8 mouse cellular contexts compared by ENCODE assay signal in genomic region chr1:130716218-130716512, GRCm38 (mm10). TPM values are rescaled to one million over a fixed set of nuclear protein-coding genes. Genes with fewer than 3 reads are reported as not detected.
A peak's percentile ranks its signal among the peaks of the same experiment; 100 is the strongest.
DNase-seq lines count a peak whose midpoint lies in the region; ATAC-seq lines count a peak whose summit lies in the region.

No protein-coding gene starts in this region.

- H3K9me3 ChIP-seq in neural tube, embryonic 11.5 days (ENCODE audit: control insufficient read depth, low read length) = no peaks in the 10 kb centered on the region
- H3K9me3 ChIP-seq in forebrain, embryonic 11.5 days (ENCODE audit: control insufficient read depth, low read length) = no peaks in the 10 kb centered on the region
- H3K9me3 ChIP-seq in liver, embryonic 11.5 days (ENCODE audit: control insufficient read depth, low read length) = no peaks in the 10 kb centered on the region
- H3K9me3 ChIP-seq in stomach, embryonic 14.5 days (ENCODE audit: control insufficient read depth, low read depth, low read length) = no peaks in the 10 kb centered on the region

- 0% methylated on average over 3 of the region's 3 CpGs for WGBS in neural tube, embryonic 11.5 days
- 0% methylated on average over 3 of the region's 3 CpGs for WGBS in forebrain, embryonic 11.5 days
- WGBS in liver, embryonic 11.5 days = 0% methylated on average over 3 of the region's 3 CpGs
- WGBS in stomach, embryonic 14.5 days = 0% methylated on average over 3 of the region's 3 CpGs

- H3K4me1 ChIP-seq in neural tube, embryonic 11.5 days (ENCODE audit: control insufficient read depth, insufficient read depth, low read length) = peaks cover 5% of the 10 kb centered on the region
- peaks cover 3% of the 10 kb centered on the region; the same call in 1 of the 2 replicates for H3K4me1 ChIP-seq in forebrain, embryonic 11.5 days (replicated peaks; ENCODE audit: control insufficient read depth, insufficient read depth, low read length)
- peaks cover 12% of the 10 kb centered on the region for H3K4me1 ChIP-seq in liver, embryonic 11.5 days (replicated peaks; ENCODE audit: control insufficient read depth, insufficient read depth, low read length)
- peaks cover 8% of the 10 kb centered on the region; the same call in 1 of the 2 replicates for H3K4me1 ChIP-seq in stomach, embryonic 14.5 days (ENCODE audit: control insufficient read depth, insufficient read depth, low read length)

- H3K4me2 ChIP-seq in neural tube, embryonic 11.5 days (ENCODE audit: low read depth) = peak overlapping the region; percentile 98
- H3K4me2 ChIP-seq in forebrain, embryonic 11.5 days (ENCODE audit: low read depth, low read length, severe bottlenecking) = peak overlapping the region; percentile 92
- peak overlapping the region; percentile 99 for H3K4me2 ChIP-seq in liver, embryonic 11.5 days
- peak overlapping the region; percentile 99 for H3K4me2 ChIP-seq in stomach, embryonic 14.5 days (replicated peaks; ENCODE audit: low read depth, low read length)

- peak overlapping the region; percentile 72 for H3K27ac ChIP-seq in neural tube, embryonic 11.5 days (ENCODE audit: low read depth, low read length)
- peak overlapping the region; percentile 58; the same call in 1 of the 2 replicates for H3K27ac ChIP-seq in forebrain, embryonic 11.5 days (ENCODE audit: low read depth, low read length)
- peak overlapping the region; percentile 80 for H3K27ac ChIP-seq in liver, embryonic 11.5 days (ENCODE audit: low read depth, low read length)
- peak overlapping the region; percentile 74; the same call in 1 of the 2 replicates for H3K27ac ChIP-seq in stomach, embryonic 14.5 days (ENCODE audit: low read length)

- H3K36me3 ChIP-seq in neural tube, embryonic 11.5 days (ENCODE audit: control insufficient read depth, insufficient read depth, low read length) = no peaks in the 10 kb centered on the region
- H3K36me3 ChIP-seq in forebrain, embryonic 11.5 days (ENCODE audit: control insufficient read depth, insufficient read depth, low read length) = no peaks in the 10 kb centered on the region
- 0 out of 2 replicates have a peak, but pooled peaks cover 2% of the 10 kb centered on the region for H3K36me3 ChIP-seq in liver, embryonic 11.5 days (ENCODE audit: control insufficient read depth, insufficient read depth, low read length)
- H3K36me3 ChIP-seq in stomach, embryonic 14.5 days (ENCODE audit: control insufficient read depth, insufficient read depth, low read length) = no peaks in the 10 kb centered on the region

- H3K9ac ChIP-seq in neural tube, embryonic 11.5 days (ENCODE audit: low read length) = peak overlapping the region; percentile 96
- H3K9ac ChIP-seq in forebrain, embryonic 11.5 days (ENCODE audit: low read length) = peak overlapping the region; percentile 96
- H3K9ac ChIP-seq in liver, embryonic 11.5 days (ENCODE audit: low read depth, low read length) = peak overlapping the region; percentile 96
- H3K9ac ChIP-seq in stomach, embryonic 14.5 days (replicated peaks; ENCODE audit: low read depth, low read length) = peak overlapping the region; percentile 70

- DNase-seq in neural tube, embryonic 11.5 days (ENCODE audit: low spot score) = no peak
- DNase-seq in neural tube, embryonic 10.5 days (ENCODE audit: extremely low spot score, low spot score) = no peak
- DNase-seq in forebrain, embryonic 11.5 days (ENCODE audit: low spot score) = no peak
- no peak for DNase-seq in liver, embryonic 11.5 days (ENCODE audit: low spot score)
- DNase-seq in right cerebral cortex, postnatal 10 days (ENCODE audit: low spot score in 2 of 2) = no peak
- no peak for DNase-seq in cerebellum, postnatal 10 days
- no peak for DNase-seq in adipocyte (ENCODE audit: low spot score)

- peak overlapping the region; percentile 84 for H3K4me3 ChIP-seq in neural tube, embryonic 11.5 days (ENCODE audit: low read depth, low read length)
- peak overlapping the region; percentile 83 for H3K4me3 ChIP-seq in forebrain, embryonic 11.5 days (ENCODE audit: low read depth, low read length)
- H3K4me3 ChIP-seq in liver, embryonic 11.5 days (ENCODE audit: low read depth, low read length) = peak overlapping the region; percentile 84
- peak overlapping the region; percentile 68 for H3K4me3 ChIP-seq in stomach, embryonic 14.5 days (ENCODE audit: low read depth, low read length)

- H3K27me3 ChIP-seq in neural tube, embryonic 11.5 days (ENCODE audit: control insufficient read depth, insufficient read depth, low read length) = no peaks in the 10 kb centered on the region
- no peaks in the 10 kb centered on the region for H3K27me3 ChIP-seq in forebrain, embryonic 11.5 days (ENCODE audit: control insufficient read depth, insufficient read depth, low read length)
- no peaks in the 10 kb centered on the region for H3K27me3 ChIP-seq in liver, embryonic 11.5 days (replicated peaks; ENCODE audit: control insufficient read depth, insufficient read depth, low read length)
- H3K27me3 ChIP-seq in stomach, embryonic 14.5 days (ENCODE audit: control insufficient read depth, insufficient read depth, low read length) = no peaks in the 10 kb centered on the region

- 0 out of 2 replicates have a peak, but pooled peaks have one; percentile 0 for ATAC-seq in neural tube, embryonic 11.5 days (ENCODE audit: insufficient read depth, low FRiP score, low TSS enrichment)
- ATAC-seq in forebrain, embryonic 11.5 days (replicated peaks; ENCODE audit: low FRiP score) = no peak
- ATAC-seq in liver, embryonic 11.5 days (replicated peaks; ENCODE audit: low FRiP score) = peak; percentile 6
- ATAC-seq in stomach, embryonic 14.5 days (ENCODE audit: insufficient number of reproducible peaks, insufficient read depth, low FRiP score, low read depth) = peak; percentile 4; the same call in 1 of the 2 replicates

RNA-seq across cellular contexts. Expression of gene Gm29427, which starts 0.6 kb away (rescaled TPM):
- not detected in 2 replicates for polyA plus RNA-seq in neural tube, embryonic 11.5 days (2014; fragmentation: Nextera tagmentation; extraction: Ambion mirVana)
- polyA plus RNA-seq in forebrain, embryonic 11.5 days (2014; fragmentation: Nextera tagmentation; extraction: Ambion mirVana) = not detected in 2 replicates
- polyA plus RNA-seq in liver, embryonic 11.5 days (2014; fragmentation: Nextera tagmentation; extraction: Ambion mirVana) = not detected in 2 replicates
- polyA plus RNA-seq in stomach, embryonic 14.5 days (2014; fragmentation: Nextera tagmentation; extraction: Ambion mirVana) = not detected in 2 replicates

RNA-seq across cellular contexts. Expression of gene Yod1, which starts 1.0 kb away (rescaled TPM):
- 10.3 TPM in 2 replicates for polyA plus RNA-seq in neural tube, embryonic 11.5 days (2014; fragmentation: Nextera tagmentation; extraction: Ambion mirVana)
- 13.5 and 17.1 TPM in 2 replicates for polyA plus RNA-seq in forebrain, embryonic 11.5 days (2014; fragmentation: Nextera tagmentation; extraction: Ambion mirVana)
- 26.5 and 26.6 TPM in 2 replicates for polyA plus RNA-seq in liver, embryonic 11.5 days (2014; fragmentation: Nextera tagmentation; extraction: Ambion mirVana)
- polyA plus RNA-seq in stomach, embryonic 14.5 days (2014; fragmentation: Nextera tagmentation; extraction: Ambion mirVana) = 11.9 and 12.0 TPM in 2 replicates

RNA-seq across cellular contexts. Expression of gene Pfkfb2, which starts 12.9 kb away (rescaled TPM):
- polyA plus RNA-seq in neural tube, embryonic 11.5 days (2014; fragmentation: Nextera tagmentation; extraction: Ambion mirVana) = 7.3 and 9.3 TPM in 2 replicates
- polyA plus RNA-seq in forebrain, embryonic 11.5 days (2014; fragmentation: Nextera tagmentation; extraction: Ambion mirVana) = 7.3 and 8.6 TPM in 2 replicates
- polyA plus RNA-seq in liver, embryonic 11.5 days (2014; fragmentation: Nextera tagmentation; extraction: Ambion mirVana) = 4.9 and 6.1 TPM in 2 replicates
- polyA plus RNA-seq in stomach, embryonic 14.5 days (2014; fragmentation: Nextera tagmentation; extraction: Ambion mirVana) = 11.1 and 11.2 TPM in 2 replicates

RNA-seq across cellular contexts. Expression of gene AA986860, which starts 15.6 kb away (rescaled TPM):
- polyA plus RNA-seq in neural tube, embryonic 11.5 days (2014; fragmentation: Nextera tagmentation; extraction: Ambion mirVana) = 0.32 and 1.0 TPM in 2 replicates
- 0.83 and 1.1 TPM in 2 replicates for polyA plus RNA-seq in forebrain, embryonic 11.5 days (2014; fragmentation: Nextera tagmentation; extraction: Ambion mirVana)
- polyA plus RNA-seq in liver, embryonic 11.5 days (2014; fragmentation: Nextera tagmentation; extraction: Ambion mirVana) = 7.1 and 7.9 TPM in 2 replicates
- polyA plus RNA-seq in stomach, embryonic 14.5 days (2014; fragmentation: Nextera tagmentation; extraction: Ambion mirVana) = 28.6 and 28.7 TPM in 2 replicates

RNA-seq across cellular contexts. Expression of gene C4bp, which starts 54.7 kb away (rescaled TPM):
- polyA plus RNA-seq in neural tube, embryonic 11.5 days (2014; fragmentation: Nextera tagmentation; extraction: Ambion mirVana) = not detected in 2 replicates
- polyA plus RNA-seq in forebrain, embryonic 11.5 days (2014; fragmentation: Nextera tagmentation; extraction: Ambion mirVana) = not detected in 2 replicates
- polyA plus RNA-seq in liver, embryonic 11.5 days (2014; fragmentation: Nextera tagmentation; extraction: Ambion mirVana) = 0.34 and 0.47 TPM in 2 replicates
- 0.17 and 0.27 TPM in 2 replicates for polyA plus RNA-seq in stomach, embryonic 14.5 days (2014; fragmentation: Nextera tagmentation; extraction: Ambion mirVana)
